Mouse (Mus musculus): ENCODE results near the gene Slc17a1.

Slc17a1 gene

GRCm38 (mm10) chr13:23867405-23867804 lies at the start of gene Slc17a1:
Gene Slc17a1 (plus strand): TSS chr13:23867750.
- DNase-seq, result no peak

- no peak for DNase-seq
Measured at GRCm38 (mm10) chr13:23820179-23820940, 47.2 kb upstream of the Slc17a1 start.

GRCm38 (mm10) chr13:23822213-23822612 lies 45.3 kb upstream of the Slc17a1 start:
- DNase-seq, result no peak

GRCm38 (mm10) chr13:23826606-23827005 lies 40.9 kb upstream of the Slc17a1 start:
- DNase-seq, result no peak

- peak; percentile 24 for DNase-seq
Measured at GRCm38 (mm10) chr13:23833053-23833452, 34.5 kb upstream of the Slc17a1 start.

GRCm38 (mm10) chr13:23834836-23835235 lies 32.7 kb upstream of the Slc17a1 start:
- DNase-seq, result no peak

GRCm38 (mm10) chr13:23836630-23837029 lies 30.9 kb upstream of the Slc17a1 start:
- no peak for DNase-seq

- DNase-seq, result no peak
Measured at GRCm38 (mm10) chr13:23839308-23839707, 28.2 kb upstream of the Slc17a1 start, which contains the start of gene Slc17a3. Gene Slc17a3 (plus strand): TSS chr13:23839434.

- DNase-seq, result no peak
Measured at GRCm38 (mm10) chr13:23845851-23846250, 21.7 kb upstream of the Slc17a1 start.

GRCm38 (mm10) chr13:23849299-23849698 lies 18.3 kb upstream of the Slc17a1 start:
- no peak for DNase-seq

- DNase-seq, result no peak
Measured at GRCm38 (mm10) chr13:23856401-23856800, 11.1 kb upstream of the Slc17a1 start.

GRCm38 (mm10) chr13:23861815-23862214 lies 5.7 kb upstream of the Slc17a1 start:
- DNase-seq, result no peak

GRCm38 (mm10) chr13:23864711-23865110 lies 2.8 kb upstream of the Slc17a1 start:
- no peak for DNase-seq

- DNase-seq, result no peak
Measured at GRCm38 (mm10) chr13:23866086-23866710, 1.4 kb upstream of the Slc17a1 start.

GRCm38 (mm10) chr13:23867000-23867399 lies 550 bp upstream of the Slc17a1 start:
- no peak for DNase-seq

GRCm38 (mm10) chr13:23868790-23869533 lies 1.4 kb downstream of the Slc17a1 start:
- no peak for DNase-seq

- DNase-seq, result no peak
Measured at GRCm38 (mm10) chr13:23869996-23870395, 2.4 kb downstream of the Slc17a1 start.

- no peak for DNase-seq
Measured at GRCm38 (mm10) chr13:23873141-23873540, 5.6 kb downstream of the Slc17a1 start.

- DNase-seq, result no peak
Measured at GRCm38 (mm10) chr13:23879106-23879505, 11.6 kb downstream of the Slc17a1 start.

GRCm38 (mm10) chr13:23879636-23880035 lies 12.1 kb downstream of the Slc17a1 start:
- DNase-seq, result no peak

GRCm38 (mm10) chr13:23885540-23885939 lies 18.0 kb downstream of the Slc17a1 start:
- DNase-seq, result peak; percentile 46

- no peak for DNase-seq
Measured at GRCm38 (mm10) chr13:23887026-23887725, 19.6 kb downstream of the Slc17a1 start.

GRCm38 (mm10) chr13:23889011-23889605 lies 21.6 kb downstream of the Slc17a1 start:
- no peak for DNase-seq

Data from thymus, postnatal 4 days (tissue).